Mouse (Mus musculus): ENCODE data around the gene Pigk. TPM values are rescaled to one million over a fixed set of nuclear protein-coding genes. Genes with fewer than 3 reads are reported as not detected.

Pigk gene
- total RNA-seq, 2 experiments from 2014 or later, result 20.8 to 27.7 TPM

- DNase-seq, result no peak
- intact Hi-C loops (cut with DNase I; ENCODE audit: low total_unique reads), result no loop called here
Observed at GRCm38 (mm10) chr3:152721301-152721700, 7.4 kb downstream of the Pigk start.

- DNase-seq, result no peak
- intact Hi-C loops (cut with DNase I; ENCODE audit: low total_unique reads), result no loop called here
Observed at GRCm38 (mm10) chr3:152722836-152723235, 8.9 kb downstream of the Pigk start.

GRCm38 (mm10) chr3:152724446-152724845 is 10.5 kb downstream of the Pigk start:
- intact Hi-C loops (cut with DNase I; ENCODE audit: low total_unique reads), result no loop called here
- no peak for DNase-seq

- DNase-seq, result no peak
- intact Hi-C loops (cut with DNase I; ENCODE audit: low total_unique reads), result no loop called here
Observed at GRCm38 (mm10) chr3:152728238-152728637, 14.3 kb downstream of the Pigk start.

- no peak for DNase-seq
- intact Hi-C loops (cut with DNase I; ENCODE audit: low total_unique reads), result no loop called here
Observed at GRCm38 (mm10) chr3:152733011-152733410, 19.1 kb downstream of the Pigk start.

GRCm38 (mm10) chr3:152733513-152733912 is 19.6 kb downstream of the Pigk start:
- DNase-seq, result no peak

GRCm38 (mm10) chr3:152734100-152734499 is 20.2 kb downstream of the Pigk start:
- no peak for DNase-seq
- intact Hi-C loops (cut with DNase I; ENCODE audit: low total_unique reads), result no loop called here

More at GRCm38 (mm10) chr3:152733513-152733912, 19.6 kb downstream of the Pigk start:
- intact Hi-C loops (cut with DNase I; ENCODE audit: low total_unique reads), result no loop called here

- intact Hi-C loops (cut with DNase I; ENCODE audit: low total_unique reads), result no loop called here
- DNase-seq, result no peak
Observed at GRCm38 (mm10) chr3:152735601-152736250, 21.8 kb downstream of the Pigk start.

GRCm38 (mm10) chr3:152744301-152744700 is 30.4 kb downstream of the Pigk start:
- no peak for DNase-seq
- intact Hi-C loops (cut with DNase I; ENCODE audit: low total_unique reads), result no loop called here

GRCm38 (mm10) chr3:152745611-152746010 is 31.7 kb downstream of the Pigk start:
- intact Hi-C loops (cut with DNase I; ENCODE audit: low total_unique reads), result loop anchor here (5.0 kb wide), 1 partner anchor 353 kb away; no protein-coding TSS in a partner anchor
- no peak for DNase-seq

- no peak for DNase-seq
- intact Hi-C loops (cut with DNase I; ENCODE audit: low total_unique reads), result loop anchor here (5.0 kb wide), 1 partner anchor 357 kb away; no protein-coding TSS in a partner anchor
Observed at GRCm38 (mm10) chr3:152749461-152749871, 35.6 kb downstream of the Pigk start.

GRCm38 (mm10) chr3:152749881-152750280 is 36.0 kb downstream of the Pigk start:
- intact Hi-C loops (cut with DNase I; ENCODE audit: low total_unique reads), result loop anchor here (5.0 to 10.0 kb wide), 2 partner anchors 275 to 358 kb away; no protein-coding TSS in a partner anchor
- DNase-seq, result no peak

- intact Hi-C loops (cut with DNase I; ENCODE audit: low total_unique reads), result loop anchor here (10.0 kb wide), 1 partner anchor 278 kb away; no protein-coding TSS in a partner anchor
- no peak for DNase-seq
Observed at GRCm38 (mm10) chr3:152752911-152753310, 39.0 kb downstream of the Pigk start.

- DNase-seq, result no peak
- intact Hi-C loops (cut with DNase I; ENCODE audit: low total_unique reads), result loop anchor here (10.0 kb wide), 1 partner anchor 279 kb away; no protein-coding TSS in a partner anchor
Observed at GRCm38 (mm10) chr3:152753345-152753744, 39.4 kb downstream of the Pigk start.

- intact Hi-C loops (cut with DNase I; ENCODE audit: low total_unique reads), result loop anchor here (10.0 kb wide), 1 partner anchor 279 kb away; no protein-coding TSS in a partner anchor
Observed at GRCm38 (mm10) chr3:152753920-152754764, 40.2 kb downstream of the Pigk start.

GRCm38 (mm10) chr3:152755515-152755914 is 41.6 kb downstream of the Pigk start:
- intact Hi-C loops (cut with DNase I; ENCODE audit: low total_unique reads), result loop anchor here (10.0 kb wide), 1 partner anchor 281 kb away; no protein-coding TSS in a partner anchor
- DNase-seq, result no peak

More at GRCm38 (mm10) chr3:152753920-152754764, 40.2 kb downstream of the Pigk start:
- DNase-seq, result no peak

GRCm38 (mm10) chr3:152756896-152757295 is 43.0 kb downstream of the Pigk start:
- intact Hi-C loops (cut with DNase I; ENCODE audit: low total_unique reads), result loop anchor here (10.0 kb wide), 1 partner anchor 282 kb away; no protein-coding TSS in a partner anchor
- DNase-seq, result no peak

GRCm38 (mm10) chr3:152757464-152758393 is 43.8 kb downstream of the Pigk start:
- intact Hi-C loops (cut with DNase I; ENCODE audit: low total_unique reads), result loop anchor here (10.0 kb wide), 1 partner anchor 283 kb away; no protein-coding TSS in a partner anchor
- no peak for DNase-seq

GRCm38 (mm10) chr3:152758500-152759032 is 44.7 kb downstream of the Pigk start:
- intact Hi-C loops (cut with DNase I; ENCODE audit: low total_unique reads), result loop anchor here (10.0 kb wide), 1 partner anchor 284 kb away; no protein-coding TSS in a partner anchor
- DNase-seq, result no peak
